Mouse (Mus musculus) MEL (cell line): Measurements from ENCODE around the gene Olfr56. TPM values are rescaled to one million over a fixed set of nuclear protein-coding genes. Genes with fewer than 3 reads are reported as not detected.

Experiments
- DNase-seq: peaks from one replicate; pipeline ENCODE4 v3.0.0; 2011; ENCODE audit warnings: low read depth, low spot score
- H3K27ac ChIP-seq: 2 replicates; pipeline ENCODE4 v1.5.1; 2012; ENCODE audit warnings: low read depth, mild to moderate bottlenecking, control low read depth, low read length, moderate library complexity; ENCODE audit not compliant: control insufficient read depth
- H3K27me3 ChIP-seq, 2 experiments: fragments of 150-350 bp in 1 of 2; sonication (generic) in 1 of 2; 2 replicates each; pipeline ENCODE4 v1.6.1; 2012; ENCODE audit warnings: low read length in 2 of 2, mild to moderate bottlenecking in 2 of 2, improper control_type of control experiment in 1 of 2, moderate library complexity in 1 of 2; ENCODE audit not compliant: insufficient read depth in 2 of 2, control insufficient read depth in 1 of 2
- H3K36me3 ChIP-seq, 2 experiments: 2 replicates each; pipeline ENCODE4 v1.6.1; 2012 to 2014; ENCODE audit warnings: low read length in 2 of 2, improper control_type of control experiment in 1 of 2, inconsistent platforms in 1 of 2, mild to moderate bottlenecking in 1 of 2; ENCODE audit not compliant: insufficient read depth in 2 of 2, control insufficient read depth in 1 of 2
- H3K4me1 ChIP-seq, 2 experiments: fragments of 150-350 bp in 1 of 2; sonication (generic) in 1 of 2; 2 replicates each; pipeline ENCODE4 v1.6.1; 2012; ENCODE audit warnings: low read length in 2 of 2, improper control_type of control experiment in 1 of 2, mild to moderate bottlenecking in 1 of 2; ENCODE audit not compliant: insufficient read depth in 2 of 2, control insufficient read depth in 1 of 2
- H3K4me3 ChIP-seq, 2 experiments: fragments of 150-350 bp in 1 of 2; sonication (generic) in 1 of 2; 2 replicates each; pipeline ENCODE4 v1.5.1; 2012; ENCODE audit warnings: low read depth in 2 of 2, low read length in 2 of 2, mild to moderate bottlenecking in 2 of 2, moderate library complexity in 2 of 2, control low read depth in 1 of 2, improper control_type of control experiment in 1 of 2; ENCODE audit not compliant: control insufficient read depth in 1 of 2, insufficient read depth in 1 of 2
- H3K79me2 ChIP-seq: 2 replicates; pipeline ENCODE4 v1.6.1; 2012; ENCODE audit warnings: mild to moderate bottlenecking, low read length, moderate library complexity; ENCODE audit not compliant: control insufficient read depth, poor library complexity, insufficient read depth
- H3K9ac ChIP-seq: 2 replicates; pipeline ENCODE4 v1.6.1; 2012; ENCODE audit warnings: low read depth, mild to moderate bottlenecking, control low read depth, low read length, moderate library complexity; ENCODE audit not compliant: control insufficient read depth, poor library complexity, severe bottlenecking
- H3K9me3 ChIP-seq: fragments of 150-350 bp; sonication (generic); replicated peaks from 2 replicates; pipeline ENCODE4 v1.6.1; 2012; ENCODE audit warnings: mild to moderate bottlenecking, low read length, improper control_type of control experiment, moderate library complexity; ENCODE audit not compliant: insufficient read depth
- BHLHE40 ChIP-seq: IDR thresholded peaks from 2 replicates; pipeline ENCODE4 v1.6.1; 2012; ENCODE audit warnings: low read depth, mild to moderate bottlenecking, inconsistent platforms, low read length, improper control_type of control experiment, borderline replicate concordance
- CHD1 ChIP-seq: IDR thresholded peaks from 2 replicates; pipeline ENCODE4 v1.6.1; 2012; ENCODE audit warnings: low read depth, mild to moderate bottlenecking, inconsistent platforms, low read length, improper control_type of control experiment
- CHD2 ChIP-seq: IDR thresholded peaks from 2 replicates; pipeline ENCODE4 v1.6.1; 2011; ENCODE audit warnings: low read length, improper control_type of control experiment
- CTCF ChIP-seq, 3 experiments: IDR thresholded peaks in 2 of 3; conservative IDR thresholded peaks in 1 of 3; 2 replicates each; pipeline ENCODE4 v1.5.1; 2011 to 2012; ENCODE audit warnings: low read length in 3 of 3, low read depth in 2 of 3, mild to moderate bottlenecking in 2 of 3, improper control_type of control experiment in 1 of 3, inconsistent platforms in 1 of 3, mixed read lengths in 1 of 3, moderate library complexity in 1 of 3; ENCODE audit not compliant: control insufficient read depth in 1 of 3, insufficient read depth in 1 of 3, poor library complexity in 1 of 3, severe bottlenecking in 1 of 3
- E2F4 ChIP-seq: IDR thresholded peaks from 2 replicates; pipeline ENCODE4 v1.6.1; 2011; ENCODE audit warnings: low read depth, low read length, improper control_type of control experiment, borderline replicate concordance
- ELF1 ChIP-seq: IDR thresholded peaks from 2 replicates; pipeline ENCODE4 v1.6.1; 2014; ENCODE audit warnings: low read depth, mild to moderate bottlenecking, inconsistent platforms, low read length, improper control_type of control experiment, moderate library complexity
- EP300 ChIP-seq, 2 experiments: IDR thresholded peaks; 2 replicates each; pipeline ENCODE4 v1.6.1; 2011; ENCODE audit warnings: improper control_type of control experiment in 2 of 2, low read length in 2 of 2, low read depth in 1 of 2, mild to moderate bottlenecking in 1 of 2
- ETS1 ChIP-seq: IDR thresholded peaks from 2 replicates; pipeline ENCODE4 v1.6.1; 2012; ENCODE audit warnings: low read depth, mild to moderate bottlenecking, inconsistent platforms, low read length, improper control_type of control experiment, moderate library complexity
- GABPA ChIP-seq: IDR thresholded peaks from 2 replicates; pipeline ENCODE4 v1.6.1; 2012; ENCODE audit warnings: low read depth, mild to moderate bottlenecking, inconsistent platforms, low read length, improper control_type of control experiment, moderate library complexity
- GATA1 ChIP-seq: IDR thresholded peaks from 2 replicates; pipeline ENCODE4 v1.6.1; 2011; ENCODE audit warnings: low read depth, low read length, improper control_type of control experiment
- HCFC1 ChIP-seq: IDR thresholded peaks from 2 replicates; pipeline ENCODE4 v1.6.1; 2012; ENCODE audit warnings: low read depth, mild to moderate bottlenecking, inconsistent platforms, low read length, improper control_type of control experiment, moderate library complexity
- JUND ChIP-seq: IDR thresholded peaks from 2 replicates; pipeline ENCODE4 v1.6.1; 2011; ENCODE audit warnings: low read depth, mild to moderate bottlenecking, improper control_type of control experiment, low read length
- MAFK ChIP-seq: IDR thresholded peaks from 2 replicates; pipeline ENCODE4 v1.6.1; 2011; ENCODE audit warnings: low read depth, mild to moderate bottlenecking, low read length, improper control_type of control experiment, borderline replicate concordance
- MAZ ChIP-seq: IDR thresholded peaks from 2 replicates; pipeline ENCODE4 v1.6.1; 2012; ENCODE audit warnings: low read depth, mild to moderate bottlenecking, inconsistent platforms, low read length, improper control_type of control experiment
- MXI1 ChIP-seq: IDR thresholded peaks from 2 replicates; pipeline ENCODE4 v1.6.1; 2011; ENCODE audit warnings: mild to moderate bottlenecking, low read depth, low read length, improper control_type of control experiment
- MYC ChIP-seq: IDR thresholded peaks from 2 replicates; pipeline ENCODE4 v1.6.1; 2011; ENCODE audit warnings: low read depth, mild to moderate bottlenecking, low read length, improper control_type of control experiment, moderate library complexity
- NELFE ChIP-seq: IDR thresholded peaks from 2 replicates; pipeline ENCODE4 v1.6.1; 2011; ENCODE audit warnings: low read depth, low read length, improper control_type of control experiment
- NRF1 ChIP-seq: IDR thresholded peaks from 2 replicates; pipeline ENCODE4 v1.6.1; 2014; ENCODE audit warnings: low read depth, mild to moderate bottlenecking, inconsistent platforms, low read length, improper control_type of control experiment, moderate library complexity; ENCODE audit not compliant: poor library complexity, insufficient read depth, severe bottlenecking
- POLR2A ChIP-seq, 2 experiments: IDR thresholded peaks; 2 replicates each; pipeline ENCODE4 v1.6.1; 2011 to 2012; ENCODE audit warnings: low read length in 2 of 2, mild to moderate bottlenecking in 2 of 2, control low read depth in 1 of 2, improper control_type of control experiment in 1 of 2, low read depth in 1 of 2, moderate library complexity in 1 of 2; ENCODE audit not compliant: control insufficient read depth in 1 of 2, insufficient read depth in 1 of 2, poor library complexity in 1 of 2
- RAD21 ChIP-seq: IDR thresholded peaks from 2 replicates; pipeline ENCODE4 v1.6.1; 2011; ENCODE audit warnings: mild to moderate bottlenecking, low read depth, low read length, improper control_type of control experiment
- SIN3A ChIP-seq: IDR thresholded peaks from 2 replicates; pipeline ENCODE4 v1.6.1; 2012; ENCODE audit warnings: low read length, improper control_type of control experiment, inconsistent platforms
- TAL1 ChIP-seq: IDR thresholded peaks from 2 replicates; pipeline ENCODE4 v1.6.1; 2012; ENCODE audit warnings: mild to moderate bottlenecking, inconsistent platforms, low read length, moderate library complexity, mixed read lengths
- TBP ChIP-seq: IDR thresholded peaks from 2 replicates; pipeline ENCODE4 v1.8.0; 2011; ENCODE audit warnings: low read depth, low read length, improper control_type of control experiment
- TCF12 ChIP-seq: IDR thresholded peaks from 2 replicates; pipeline ENCODE4 v1.6.1; 2014; ENCODE audit warnings: low read depth, mild to moderate bottlenecking, inconsistent platforms, low read length, improper control_type of control experiment, moderate library complexity
- UBTF ChIP-seq: IDR thresholded peaks from 2 replicates; pipeline ENCODE4 v1.6.1; 2012; ENCODE audit warnings: low read depth, mild to moderate bottlenecking, inconsistent platforms, low read length, improper control_type of control experiment, moderate library complexity, borderline replicate concordance; ENCODE audit not compliant: insufficient read depth
- USF1 ChIP-seq: IDR thresholded peaks from 2 replicates; pipeline ENCODE4 v1.6.1; 2014; ENCODE audit warnings: low read depth, mild to moderate bottlenecking, inconsistent platforms, low read length, improper control_type of control experiment, moderate library complexity
- USF2 ChIP-seq, 2 experiments: IDR thresholded peaks; 2 replicates each; pipeline ENCODE4 v1.6.1; 2011 to 2012; ENCODE audit warnings: improper control_type of control experiment in 2 of 2, low read length in 2 of 2, borderline replicate concordance in 1 of 2, inconsistent platforms in 1 of 2, low read depth in 1 of 2, mild to moderate bottlenecking in 1 of 2; ENCODE audit not compliant: insufficient read depth in 1 of 2
- ZNF384 ChIP-seq: IDR thresholded peaks from 2 replicates; pipeline ENCODE4 v1.6.1; 2012; ENCODE audit warnings: low read depth, mild to moderate bottlenecking, inconsistent platforms, low read length, improper control_type of control experiment
- polyA plus RNA-seq, 2 experiments: library from polyadenylated mRNA; stranded (reverse) in 1 of 2; unstranded in 1 of 2; fragments of >175 nt in 1 of 2; fragments of >200 nt in 1 of 2; gene quantifications; 2 replicates each; pipeline versions ENCODE4 v1.2.1 to v1.2.4; 2012; ENCODE audit warnings: low replicate concordance in 2 of 2, low read depth in 1 of 2; ENCODE audit not compliant: insufficient read length in 2 of 2, insufficient read depth in 1 of 2, missing spikeins in 1 of 2
- total RNA-seq: library from RNA; depleted of rRNA; stranded (reverse); fragments of 300-350 nt; gene quantifications from 2 replicates; pipeline ENCODE4 v1.2.3, GENCODE M21; 2012

The Olfr56 gene
- total and polyA plus RNA-seq, 3 experiments: 0.58 to 0.92 TPM; not detected in 1

GRCm38 (mm10) chr11:49100409-49100808, 121.7 kb downstream of the Olfr56 start:
- peak overlapping the region; percentile 12; the same call in 1 of the 2 replicates for H3K9ac ChIP-seq
- TF ChIP-seq CHD2 (0 out of 2 replicates have a peak, but pooled peaks have one; percentile 13), RAD21 (no peak), POLR2A (IDR thresholded peaks at IDR 0.05; ENCODE audit: control insufficient read depth in 1 of 2, insufficient read depth in 1 of 2, low read depth in 1 of 2, low read length in 2 of 2, poor library complexity in 1 of 2) (peak in 1 of 2 experiments; percentile 48; a peak in 1 of 4 replicates), MAFK (no peak), CHD1 (no peak), BHLHE40 (no peak), MAZ (no peak), JUND (no peak), TCF12 (no peak), SIN3A (0 out of 2 replicates have a peak, but pooled peaks have one; percentile 53), CTCF (IDR thresholded peaks at IDR 0.05 in 2 of 3, conservative IDR thresholded peaks at IDR 0.05 in 1 of 3; ENCODE audit: control insufficient read depth in 1 of 3, insufficient read depth in 1 of 3, low read depth in 2 of 3, low read length in 3 of 3, poor library complexity in 1 of 3, severe bottlenecking in 1 of 3) (no peak), UBTF (no peak), EP300 (IDR thresholded peaks at IDR 0.05; ENCODE audit: low read depth in 1 of 2, low read length in 2 of 2) (no peak), ZNF384 (no peak), GABPA (no peak), NRF1 (no peak), ELF1 (peak; percentile 86), MYC (no peak), TBP (no peak), NELFE (0 out of 2 replicates have a peak, but pooled peaks have one; percentile 30), MXI1 (no peak), USF1 (no peak), GATA1 (no peak), E2F4 (no peak), TAL1 (no peak), HCFC1 (peak; percentile 60), USF2 (IDR thresholded peaks at IDR 0.05; ENCODE audit: borderline replicate concordance in 1 of 2, insufficient read depth in 1 of 2, low read depth in 1 of 2, low read length in 2 of 2) (no peak), ETS1 (no peak)
- no peak overlapping the region for H3K27ac ChIP-seq
- peaks cover 0 to 9% of the 10 kb centered on the region in 2 experiments; a peak in 3 of 4 replicates for H3K36me3 ChIP-seq
- no peaks in the 10 kb centered on the region for H3K79me2 ChIP-seq
- 0 out of 4 replicates have a peak overlapping the region, but pooled peaks of 1 of the 2 experiments have one; percentile 22 for H3K4me3 ChIP-seq
- H3K4me1 ChIP-seq: peaks cover 2 to 8% of the 10 kb centered on the region in 2 experiments; a peak in 3 of 4 replicates
- H3K9me3 ChIP-seq: no peaks in the 10 kb centered on the region
- no peaks in the 10 kb centered on the region for H3K27me3 ChIP-seq
- DNase-seq: peak; percentile 74
